Mouse (Mus musculus): Measurements from ENCODE around the gene Gnaz.

The Gnaz gene

DNA sequence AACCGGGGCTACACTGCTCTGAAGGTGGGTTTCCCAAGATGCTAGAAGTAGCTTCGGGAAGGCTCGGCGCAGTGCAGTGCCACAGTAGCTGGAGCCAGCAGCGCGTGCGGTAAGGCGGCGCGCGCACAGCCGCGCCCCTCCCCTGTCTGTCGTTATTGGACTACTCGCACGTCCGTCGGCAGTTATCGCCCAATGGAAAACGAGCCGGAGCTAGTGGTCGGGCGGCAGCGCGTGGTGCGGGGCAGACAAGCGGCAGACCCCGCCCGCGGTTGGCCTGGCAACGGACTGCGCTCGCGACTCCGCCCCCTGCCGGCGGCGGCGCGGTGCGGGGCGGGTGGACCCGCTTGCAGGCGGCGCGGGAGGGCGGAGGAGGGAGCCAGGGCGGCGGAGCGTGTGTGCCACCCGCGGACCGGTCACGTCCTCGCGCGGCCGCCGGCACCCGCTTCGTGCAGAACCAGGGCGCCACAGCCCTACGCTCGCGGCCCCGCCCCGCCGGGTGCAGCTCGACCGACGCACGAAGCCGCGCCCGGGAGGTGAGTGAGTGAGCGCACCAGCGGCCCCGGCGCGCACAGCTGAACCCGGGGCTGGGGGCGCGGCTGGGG lies at the start of gene Gnaz:
TSS of gene Gnaz (plus strand) at position 328 of the 602 bp plus-strand sequence.
- DNase-seq = peak; percentile 98

GRCm38 (mm10) chr10:74919277-74919676 lies 47.7 kb upstream of the Gnaz start:
- DNase-seq = no peak

- no peak for DNase-seq
Measured at GRCm38 (mm10) chr10:74920853-74921567, 46.0 kb upstream of the Gnaz start.

DNA sequence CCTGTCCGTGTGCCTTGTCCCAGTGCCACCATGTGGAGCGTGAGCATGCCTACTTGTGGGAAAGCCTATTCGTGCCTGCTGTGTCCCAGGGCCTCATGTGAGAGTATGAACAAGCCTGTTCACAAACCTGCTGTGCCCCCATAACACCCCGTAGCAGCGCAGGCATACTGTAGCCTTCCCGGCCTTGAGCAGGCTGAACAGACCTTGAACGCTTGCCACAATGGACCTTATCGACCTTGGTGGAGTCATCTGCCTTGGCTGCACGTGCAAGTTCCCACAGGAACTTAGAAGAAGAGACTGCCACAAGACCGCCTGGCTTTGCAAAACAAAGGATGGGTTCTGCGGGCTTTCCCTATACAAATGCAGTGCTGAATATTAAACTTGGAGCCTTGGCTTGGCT lies 45.4 kb upstream of the Gnaz start:
- DNase-seq = no peak

DNA sequence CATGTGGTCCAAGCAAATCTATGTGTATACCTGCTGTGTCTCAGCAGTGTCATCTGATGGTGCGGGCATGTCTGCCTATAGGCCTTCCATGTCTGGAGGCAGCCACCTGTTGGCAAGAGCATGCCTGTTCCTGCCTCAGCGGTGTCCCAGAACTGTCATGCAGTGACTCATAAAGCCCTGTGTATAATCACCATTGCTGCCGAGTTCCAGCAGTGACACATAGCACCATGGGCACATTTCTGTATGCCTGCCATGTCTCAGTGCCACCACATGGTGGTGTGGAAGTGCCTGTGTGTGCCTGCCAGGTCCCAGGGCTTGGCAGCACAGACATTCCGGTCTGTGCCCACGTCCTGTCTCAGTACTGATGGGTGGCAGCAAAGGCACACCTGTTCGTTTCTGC lies 44.2 kb upstream of the Gnaz start:
- DNase-seq = peak; percentile 81

GRCm38 (mm10) chr10:74924274-74924673 lies 42.7 kb upstream of the Gnaz start:
- DNase-seq = no peak

GRCm38 (mm10) chr10:74925324-74925723 lies 41.7 kb upstream of the Gnaz start:
- peak; percentile 76 for DNase-seq

- no peak for DNase-seq
Measured at GRCm38 (mm10) chr10:74928276-74928675, 38.7 kb upstream of the Gnaz start.

GRCm38 (mm10) chr10:74929578-74929977 lies 37.4 kb upstream of the Gnaz start:
- no peak for DNase-seq

DNA sequence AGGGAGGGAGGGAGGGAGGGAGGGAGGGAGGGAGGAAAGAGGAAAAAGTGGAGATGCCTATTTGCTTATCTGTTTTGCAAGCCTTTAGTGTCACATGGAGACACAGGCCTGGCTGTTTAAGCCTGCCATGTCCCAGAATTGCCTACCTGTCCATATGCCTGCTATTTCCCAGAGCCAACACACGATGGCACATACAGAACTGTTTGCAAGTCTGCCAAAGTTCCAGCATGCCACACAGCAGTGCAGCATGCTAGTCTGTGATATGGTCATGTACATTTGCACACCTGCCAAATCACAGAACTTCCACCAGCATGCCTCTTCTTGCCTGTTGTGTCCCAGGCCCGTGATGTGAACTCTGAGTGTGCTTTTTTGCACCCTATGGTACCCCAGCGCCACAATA lies 36.4 kb upstream of the Gnaz start:
- DNase-seq = no peak

DNA sequence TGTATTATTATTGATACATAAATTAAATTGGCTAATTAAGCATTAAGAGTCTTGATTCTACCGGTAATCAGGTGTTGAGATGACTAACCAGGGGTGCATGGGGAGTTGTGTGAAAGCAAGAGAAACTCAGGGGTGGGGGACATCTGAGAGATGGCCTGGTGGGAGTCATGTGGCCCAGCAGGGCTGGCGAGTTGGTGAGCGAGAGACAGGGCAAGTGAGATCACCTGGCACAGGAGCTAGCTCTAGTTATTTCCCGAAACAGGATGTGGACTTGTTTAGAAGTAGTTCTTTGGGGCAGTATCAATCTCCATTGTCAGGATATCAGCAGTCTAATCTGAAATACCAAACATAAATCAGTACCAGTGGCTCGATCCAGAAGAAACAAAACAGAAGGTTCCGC lies 35.3 kb upstream of the Gnaz start:
- no peak for DNase-seq

GRCm38 (mm10) chr10:74932487-74932886 lies 34.5 kb upstream of the Gnaz start:
- DNase-seq = no peak

GRCm38 (mm10) chr10:74933548-74934190 lies 33.3 kb upstream of the Gnaz start:
- peak; percentile 46 for DNase-seq

DNA sequence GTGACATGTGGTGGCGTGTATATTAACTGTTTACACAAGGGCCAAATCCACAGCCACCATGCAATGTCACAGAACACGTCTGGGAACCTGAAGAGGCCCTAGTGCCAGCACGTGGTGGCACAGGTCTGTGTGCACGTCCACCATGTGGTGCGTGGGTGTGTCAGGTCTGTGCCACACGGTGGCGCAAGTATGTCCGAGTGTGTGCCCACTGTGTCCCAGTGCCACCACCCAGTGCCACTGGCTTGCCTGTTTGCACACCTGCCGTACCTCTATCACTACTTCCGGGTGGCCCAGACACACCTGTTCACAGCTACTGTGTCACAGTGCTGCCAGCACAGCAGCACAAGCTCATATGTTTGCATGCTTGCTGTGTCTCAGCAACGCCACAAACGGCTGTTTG lies 32.5 kb upstream of the Gnaz start:
- DNase-seq = no peak

DNA sequence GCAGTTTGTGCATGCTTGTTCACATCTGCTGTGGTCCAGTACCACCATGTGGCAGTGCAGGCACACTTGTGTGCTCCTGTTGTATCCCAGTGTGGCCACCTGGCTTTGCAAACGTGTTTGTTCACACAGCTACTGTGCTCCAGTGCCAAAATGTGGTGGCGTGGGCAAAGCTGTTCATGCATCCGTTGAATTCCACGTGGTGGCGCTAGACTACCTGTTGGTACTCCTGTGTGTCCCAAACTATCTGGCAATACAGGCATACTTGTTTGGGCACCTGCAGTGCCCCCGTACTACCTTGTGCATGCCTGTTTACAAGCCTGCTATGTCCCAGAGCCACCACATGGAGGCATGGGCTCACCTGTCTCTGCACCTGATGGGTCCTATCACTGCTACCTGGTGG lies 32.0 kb upstream of the Gnaz start:
- no peak for DNase-seq

DNA sequence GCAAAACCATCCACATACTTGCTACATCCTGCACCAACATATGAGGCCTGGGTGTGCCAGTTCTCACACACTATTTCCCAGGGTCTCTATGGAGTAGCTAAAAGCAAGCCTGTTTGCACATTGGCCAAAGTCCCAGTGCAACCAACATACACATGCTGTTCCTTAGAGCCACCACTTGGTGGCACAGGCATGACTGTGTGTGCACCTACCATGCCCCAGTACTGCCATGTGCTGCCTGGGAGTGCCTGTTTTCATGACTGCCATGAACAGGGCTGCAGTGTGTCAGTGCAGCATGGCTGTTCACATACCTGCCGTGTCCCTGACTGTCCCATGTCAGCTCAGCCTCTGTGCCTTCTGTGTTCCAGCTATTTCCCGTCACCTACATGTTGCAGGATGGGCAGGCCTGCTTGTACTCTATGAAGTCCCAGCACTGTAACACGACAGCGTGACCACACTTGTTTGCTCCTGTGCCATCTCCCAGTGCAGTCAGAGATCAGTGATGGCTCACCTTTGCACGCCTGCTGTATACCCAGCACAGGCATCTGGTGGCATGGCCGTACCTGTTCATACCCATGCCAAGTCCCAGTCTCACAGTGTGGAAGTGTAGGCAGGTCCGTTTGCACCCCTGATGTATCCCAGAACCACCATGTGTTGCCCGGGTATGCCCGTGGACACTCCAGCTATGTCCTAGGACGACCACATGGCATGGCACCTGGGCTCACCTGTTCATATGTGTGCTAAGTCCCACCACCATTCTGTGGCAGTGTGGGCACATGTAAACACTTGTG lies 29.8 kb upstream of the Gnaz start:
- no peak for DNase-seq

GRCm38 (mm10) chr10:74938410-74938809 lies 28.6 kb upstream of the Gnaz start:
- no peak for DNase-seq

- no peak for DNase-seq
Measured at GRCm38 (mm10) chr10:74939300-74939699, 27.7 kb upstream of the Gnaz start.

DNA sequence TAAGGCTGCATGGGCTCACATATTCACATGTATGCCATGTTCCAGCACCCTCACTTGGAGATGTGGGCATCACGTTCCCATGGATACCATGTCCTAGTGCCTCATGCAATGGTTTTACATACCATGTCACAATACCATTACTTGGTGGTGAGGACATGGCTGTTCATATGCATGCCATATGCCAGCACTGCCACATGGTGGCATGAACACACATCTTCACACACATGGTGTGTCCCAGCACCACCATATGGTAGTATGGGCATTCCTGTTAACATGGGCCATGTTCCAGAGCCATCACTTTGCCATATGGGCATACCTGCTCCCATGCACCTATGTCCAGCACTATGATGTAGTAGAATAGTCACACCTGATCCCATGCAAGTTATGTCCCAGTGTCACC lies 26.2 kb upstream of the Gnaz start:
- DNase-seq = no peak

- no peak for DNase-seq
Measured at GRCm38 (mm10) chr10:74952830-74953443, 14.0 kb upstream of the Gnaz start.

DNA sequence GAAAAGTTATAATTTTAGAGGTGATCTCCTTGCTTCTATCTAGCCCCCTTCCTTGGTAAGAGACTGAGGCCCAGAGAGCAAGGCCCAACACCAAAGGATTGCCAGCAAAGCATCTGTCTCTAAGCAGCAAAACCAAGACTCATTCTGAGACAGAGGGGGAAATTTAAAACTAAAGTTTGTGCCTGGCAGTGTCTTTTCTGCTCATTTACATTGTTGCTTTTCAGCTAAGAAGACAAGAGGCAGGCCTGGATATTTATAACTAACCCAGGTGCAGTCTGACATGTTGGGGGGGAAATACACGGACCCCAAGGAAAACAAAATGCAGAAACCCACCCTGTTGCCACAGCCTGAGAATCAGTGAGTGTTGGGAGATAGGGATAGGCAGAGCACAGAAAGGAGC lies 2.6 kb upstream of the Gnaz start:
- no peak for DNase-seq

GRCm38 (mm10) chr10:74967651-74968267 lies 782 bp downstream of the Gnaz start:
- DNase-seq = no peak

GRCm38 (mm10) chr10:74969266-74969665 lies 2.3 kb downstream of the Gnaz start:
- no peak for DNase-seq
